Mouse (Mus musculus): ENCODE results near the gene D17H6S53E. TPM values are rescaled to one million over a fixed set of nuclear protein-coding genes. Genes with fewer than 3 reads are reported as not detected.
A peak's percentile ranks its signal among the peaks of the same experiment; 100 is the strongest.
"Not testable (repeated sequence)": the region's sequence is repeated elsewhere in the genome, so short reads cannot be mapped to it uniquely, and the experiment has no call there.

D17H6S53E gene
- total and polyA plus RNA-seq, 3 experiments = 7.7 to 31.3 (median 30.2) TPM

DNA sequence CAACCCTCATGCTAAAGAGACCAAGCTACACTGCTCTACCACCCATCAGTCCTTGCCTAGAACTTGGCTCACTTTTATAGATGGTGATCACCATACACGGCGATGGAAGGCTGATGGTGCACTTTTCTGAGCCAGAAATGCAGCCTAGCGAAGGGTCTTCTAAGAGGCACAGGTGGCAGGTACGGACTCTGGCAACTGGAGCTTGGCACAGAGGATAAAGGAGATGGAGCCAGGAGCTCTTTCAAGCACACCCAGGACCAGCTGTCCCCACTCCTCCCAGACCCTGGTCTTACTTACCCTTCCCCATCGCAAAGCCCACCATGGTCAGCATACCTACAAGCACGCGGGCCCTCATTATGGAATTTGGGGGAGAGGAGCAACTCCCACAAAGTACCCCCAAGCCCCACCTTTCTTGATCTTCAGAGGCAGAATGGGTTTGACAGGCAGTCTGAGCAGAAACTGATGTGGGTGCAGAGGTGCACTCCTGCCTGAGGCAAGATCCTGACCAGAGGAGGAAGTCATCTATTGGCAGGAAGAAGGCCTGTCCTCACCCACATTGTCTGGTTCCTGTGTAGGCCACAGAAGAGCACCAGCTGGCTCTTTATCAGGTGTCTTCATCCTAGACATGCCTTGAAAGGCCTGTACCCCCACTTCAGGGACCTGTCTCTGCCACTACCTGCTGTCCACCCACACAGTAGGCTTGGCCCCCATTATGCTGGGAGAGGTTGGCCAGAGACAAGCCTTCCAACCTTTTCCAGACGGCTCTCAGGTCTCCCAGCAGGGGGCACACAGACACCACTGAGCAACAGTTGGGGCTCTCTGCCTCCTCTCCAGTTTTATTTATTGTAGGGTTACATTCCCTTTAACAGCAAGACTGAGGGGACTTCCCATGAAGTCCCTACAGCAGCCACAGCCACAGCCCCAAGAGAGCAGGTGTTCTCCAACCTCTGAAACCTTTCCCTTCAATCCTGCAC lies 10.8 kb upstream of the D17H6S53E start, which contains the start of gene Ly6g5b:
Gene Ly6g5b (minus strand): TSS at position 383 of the 974 bp plus-strand sequence.
- no peak within 1 kb of the TSS for H3K9ac ChIP-seq (ENCODE audit: low read depth, low read length)
- intact Hi-C loops (cut with DNase I) = no loop called here
- H3K4me3 ChIP-seq = no peak within 1 kb of the TSS
- H3K36me3 ChIP-seq (ENCODE audit: control insufficient read depth, insufficient read depth, low read length) = peaks cover 6% of the 10 kb centered on the region
- H3K79me2 ChIP-seq (replicated peaks; ENCODE audit: control insufficient read depth, insufficient read depth, low read length) = peaks cover 2% of the 10 kb centered on the region; the same call in 1 of the 2 replicates
- TF ChIP-seq POLR2A (IDR thresholded peaks at IDR 0.05; ENCODE audit: insufficient read depth, low read depth, low read length) (no peak), CTCF (IDR thresholded peaks at IDR 0.05) (peak; percentile 56), EP300 (IDR thresholded peaks at IDR 0.05; ENCODE audit: insufficient read depth, low read depth, low read length) (no peak)
- H3K27ac ChIP-seq = no peak within 1 kb of the TSS
- 85% methylated on average over 8 of the region's 8 CpGs for WGBS
- peaks cover 4% of the 10 kb centered on the region for H3K4me1 ChIP-seq (ENCODE audit: control insufficient read depth, insufficient read depth, low read length)
- no peaks in the 10 kb centered on the region for H3K27me3 ChIP-seq (ENCODE audit: control insufficient read depth, insufficient read depth, low read length)
- DNase-seq = no peak

DNA sequence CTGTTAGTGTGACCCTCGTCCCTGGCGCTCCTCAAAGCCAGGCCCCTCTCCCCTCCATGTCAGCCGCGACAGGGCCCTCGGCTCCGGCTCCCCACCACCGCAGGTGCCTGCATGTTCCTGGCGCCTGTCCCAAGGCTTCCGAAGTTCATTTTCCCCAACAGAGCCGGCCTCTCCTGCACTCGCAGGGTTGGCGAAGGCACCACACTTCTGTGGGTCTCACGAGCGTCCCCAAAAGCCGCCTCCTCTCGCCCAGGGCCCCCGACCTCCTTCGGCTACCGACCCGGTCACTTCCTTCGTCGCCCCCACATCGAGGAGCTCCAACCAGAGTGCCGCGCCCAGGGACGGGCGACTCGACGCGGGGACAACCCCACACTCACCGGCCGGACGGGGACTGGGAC lies 5.4 kb upstream of the D17H6S53E start:
- Histone ChIP-seq H3K27ac (peak overlapping the region; percentile 91), H3K36me3 (ENCODE audit: control insufficient read depth, insufficient read depth, low read length) (peaks cover 6% of the 10 kb centered on the region), H3K9ac (ENCODE audit: low read depth, low read length) (peak overlapping the region; percentile 88), H3K4me1 (ENCODE audit: control insufficient read depth, insufficient read depth, low read length) (peaks cover 8% of the 10 kb centered on the region), H3K79me2 (replicated peaks; ENCODE audit: control insufficient read depth, insufficient read depth, low read length) (peaks cover 5% of the 10 kb centered on the region; the same call in 1 of the 2 replicates), H3K27me3 (ENCODE audit: control insufficient read depth, insufficient read depth, low read length) (no peaks in the 10 kb centered on the region), H3K4me3 (peak overlapping the region; percentile 100)
- WGBS = under 1% methylated on average over 33 of the region's 33 CpGs
- no peak for DNase-seq
- TF ChIP-seq CTCF (IDR thresholded peaks at IDR 0.05) = no peak
- no peak for TF ChIP-seq EP300 (IDR thresholded peaks at IDR 0.05; ENCODE audit: insufficient read depth, low read depth, low read length)
- TF ChIP-seq POLR2A (IDR thresholded peaks at IDR 0.05; ENCODE audit: insufficient read depth, low read depth, low read length) = no peak
- intact Hi-C loops (cut with DNase I) = loop anchor here (2.0 to 5.0 kb wide), 3 partner anchors 14 to 117 kb away; partner anchors contain the start of genes Bag6 and Nfkbil1

GRCm38 (mm10) chr17:35121143-35121799 lies 4.9 kb upstream of the D17H6S53E start, which contains the start of gene Gpank1:
Gene Gpank1, plus strand, starts transcription at chr17:35121455.
- Histone ChIP-seq H3K9ac (ENCODE audit: low read depth, low read length) (peak within 1 kb of the TSS; percentile 88), H3K4me3 (peak within 1 kb of the TSS; percentile 100), H3K27me3 (ENCODE audit: control insufficient read depth, insufficient read depth, low read length) (no peaks in the 10 kb centered on the region), H3K27ac (peak within 1 kb of the TSS; percentile 91), H3K79me2 (replicated peaks; ENCODE audit: control insufficient read depth, insufficient read depth, low read length) (peaks cover 5% of the 10 kb centered on the region; the same call in 1 of the 2 replicates), H3K36me3 (ENCODE audit: control insufficient read depth, insufficient read depth, low read length) (peaks cover 6% of the 10 kb centered on the region), H3K4me1 (ENCODE audit: control insufficient read depth, insufficient read depth, low read length) (peaks cover 8% of the 10 kb centered on the region)
- TF ChIP-seq CTCF (IDR thresholded peaks at IDR 0.05) (peak; percentile 9; the same call in 1 of the 2 replicates), EP300 (IDR thresholded peaks at IDR 0.05; ENCODE audit: insufficient read depth, low read depth, low read length) (no peak), POLR2A (IDR thresholded peaks at IDR 0.05; ENCODE audit: insufficient read depth, low read depth, low read length) (peak; percentile 77)
- intact Hi-C loops (cut with DNase I) = loop anchor here (2.0 to 5.0 kb wide), 3 partner anchors 14 to 116 kb away; partner anchors contain the start of genes Bag6 and Nfkbil1
- under 1% methylated on average over 50 of the region's 50 CpGs for WGBS
- DNase-seq = peak; percentile 97 to 99

- peak within 1 kb of the TSS; percentile 88 for H3K9ac ChIP-seq (ENCODE audit: low read depth, low read length)
- peak within 1 kb of the TSS; percentile 100 for H3K4me3 ChIP-seq
- peak within 1 kb of the TSS; percentile 91 for H3K27ac ChIP-seq
- no peaks in the 10 kb centered on the region for H3K27me3 ChIP-seq (ENCODE audit: control insufficient read depth, insufficient read depth, low read length)
- H3K4me1 ChIP-seq (ENCODE audit: control insufficient read depth, insufficient read depth, low read length) = peaks cover 8% of the 10 kb centered on the region
- peaks cover 5% of the 10 kb centered on the region; the same call in 1 of the 2 replicates for H3K79me2 ChIP-seq (replicated peaks; ENCODE audit: control insufficient read depth, insufficient read depth, low read length)
- no peak for TF ChIP-seq POLR2A (IDR thresholded peaks at IDR 0.05; ENCODE audit: insufficient read depth, low read depth, low read length)
- peak; percentile 40 for TF ChIP-seq CTCF (IDR thresholded peaks at IDR 0.05)
- TF ChIP-seq EP300 (IDR thresholded peaks at IDR 0.05; ENCODE audit: insufficient read depth, low read depth, low read length) = no peak
- peak; percentile 31 to 50 for DNase-seq
- WGBS = under 1% methylated on average over 19 of the region's 19 CpGs
- peaks cover 6% of the 10 kb centered on the region for H3K36me3 ChIP-seq (ENCODE audit: control insufficient read depth, insufficient read depth, low read length)
- intact Hi-C loops (cut with DNase I) = loop anchor here (2.0 to 5.0 kb wide), 3 partner anchors 13 to 115 kb away; partner anchors contain the start of genes Bag6 and Nfkbil1
These were observed 4.3 kb upstream of the D17H6S53E start, which contains the start of gene Csnk2b for GRCm38 (mm10) chr17:35121871-35122303. Gene Csnk2b, minus strand, starts transcription at chr17:35122053.

- not testable (repeated sequence) for H3K4me3 ChIP-seq; DNase-seq; H3K36me3 ChIP-seq (ENCODE audit: control insufficient read depth, insufficient read depth, low read length); H3K79me2 ChIP-seq (replicated peaks; ENCODE audit: control insufficient read depth, insufficient read depth, low read length); H3K27me3 ChIP-seq (ENCODE audit: control insufficient read depth, insufficient read depth, low read length); H3K4me1 ChIP-seq (ENCODE audit: control insufficient read depth, insufficient read depth, low read length); H3K9ac ChIP-seq (ENCODE audit: low read depth, low read length); H3K27ac ChIP-seq
- 90% methylated on average over 9 of the region's 9 CpGs for WGBS
- intact Hi-C loops (cut with DNase I) = loop anchor here (5.0 kb wide), 1 partner anchor 114 kb away; the partner anchor contains the start of gene Nfkbil1
These were observed 2.9 kb upstream of the D17H6S53E start for GRCm38 (mm10) chr17:35123287-35123686.

DNA sequence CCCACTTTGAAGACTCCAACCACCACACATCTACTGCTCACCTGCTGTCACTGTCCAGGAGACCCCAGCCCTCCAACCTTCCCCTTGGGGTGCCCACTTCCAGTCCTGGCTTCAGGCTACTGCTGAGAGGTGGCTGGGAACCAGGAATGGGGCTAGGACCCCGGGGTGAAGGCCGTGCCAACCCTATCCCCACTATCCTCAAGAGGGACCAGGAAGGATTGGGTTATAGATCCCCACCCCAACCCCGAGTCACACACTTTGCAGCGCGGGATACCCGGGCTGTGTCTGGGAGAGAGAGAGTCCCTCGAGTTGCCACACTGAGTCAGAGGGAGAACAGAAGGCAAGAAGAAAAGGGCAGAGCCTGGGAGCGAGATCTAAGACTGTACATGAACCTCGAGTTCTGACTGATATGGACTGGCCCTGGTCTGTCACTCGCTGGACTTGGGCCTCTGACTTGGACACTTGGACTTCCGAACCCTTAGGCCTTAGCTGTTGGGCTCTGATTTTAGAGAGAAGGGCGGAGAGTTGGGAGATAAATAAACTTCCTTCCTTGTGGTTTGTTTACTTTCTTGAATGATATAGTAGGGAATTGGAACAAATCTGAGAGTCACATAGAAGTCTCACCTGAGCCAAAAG lies 1.8 kb upstream of the D17H6S53E start:
- H3K27ac ChIP-seq; H3K27me3 ChIP-seq (ENCODE audit: control insufficient read depth, insufficient read depth, low read length); H3K9ac ChIP-seq (ENCODE audit: low read depth, low read length); H3K4me3 ChIP-seq; H3K79me2 ChIP-seq (replicated peaks; ENCODE audit: control insufficient read depth, insufficient read depth, low read length); DNase-seq; H3K36me3 ChIP-seq (ENCODE audit: control insufficient read depth, insufficient read depth, low read length); H3K4me1 ChIP-seq (ENCODE audit: control insufficient read depth, insufficient read depth, low read length): not testable (repeated sequence)
- intact Hi-C loops (cut with DNase I) = loop anchor here (5.0 kb wide), 1 partner anchor 113 kb away; the partner anchor contains the start of gene Nfkbil1
- WGBS = 89% methylated on average over 12 of the region's 12 CpGs

All from heart, adult 2 months (tissue).